Mouse (Mus musculus): ENCODE measurements around the gene Ttll7.

GRCm38 (mm10) chr3:147026248-147026647 is 174.1 kb downstream of the Ttll7 start:
- TF ChIP-seq CTCF (IDR thresholded peaks at IDR 0.05; ENCODE audit: low read depth) = no peak
- no peak for TF ChIP-seq EP300 (IDR thresholded peaks at IDR 0.05; ENCODE audit: low read depth)
